Mouse (Mus musculus) limb, embryonic 14.5 days (tissue): Measurements from ENCODE around the gene Nipbl. TPM values are rescaled to one million over a fixed set of nuclear protein-coding genes. Genes with fewer than 3 reads are reported as not detected.

Source experiments
- ATAC-seq: fragments of 200-750 bp; cut with Nextera tagmentation; 2 replicates; pipeline ENCODE4 v1.8.0; 2017; ENCODE audit warnings: low read depth, moderate number of reproducible peaks, moderate TSS enrichment; ENCODE audit not compliant: low FRiP score
- DNase-seq: peaks from one replicate; pipeline ENCODE4 v3.0.0-alpha.2; 2015; ENCODE audit warnings: low spot score
- H3K27ac ChIP-seq: fragments of 300-500 bp; sonication (generic); replicated peaks from 2 replicates; pipeline ENCODE4 v1.5.1; 2014; ENCODE audit warnings: low read depth, mild to moderate bottlenecking, low read length, moderate library complexity, mixed read lengths
- H3K27me3 ChIP-seq: fragments of 300-500 bp; sonication (generic); 2 replicates; pipeline ENCODE4 v1.6.1; 2014; ENCODE audit warnings: low read length, mixed read lengths; ENCODE audit not compliant: control insufficient read depth, insufficient read depth
- H3K36me3 ChIP-seq: fragments of 300-500 bp; sonication (generic); 2 replicates; pipeline ENCODE4 v1.6.1; 2014; ENCODE audit warnings: mild to moderate bottlenecking, low read length, moderate library complexity, mixed read lengths; ENCODE audit not compliant: control insufficient read depth, insufficient read depth
- H3K4me1 ChIP-seq: fragments of 300-500 bp; sonication (generic); 2 replicates; pipeline ENCODE4 v1.6.1; 2014; ENCODE audit warnings: antibody characterized with exemption, low read length, mixed read lengths; ENCODE audit not compliant: control insufficient read depth, insufficient read depth
- H3K4me2 ChIP-seq: fragments of 300-500 bp; sonication (generic); replicated peaks from 2 replicates; pipeline ENCODE4 v1.6.1; 2014; ENCODE audit warnings: low read depth, mild to moderate bottlenecking, low read length, moderate library complexity; ENCODE audit not compliant: severe bottlenecking
- H3K4me3 ChIP-seq: fragments of 300-500 bp; sonication (generic); replicated peaks from 2 replicates; pipeline ENCODE4 v1.5.1; 2014; ENCODE audit warnings: low read length
- H3K9ac ChIP-seq: fragments of 300-500 bp; sonication (generic); 2 replicates; pipeline ENCODE4 v1.6.1; 2014; ENCODE audit warnings: mild to moderate bottlenecking, low read depth, low read length, moderate library complexity; ENCODE audit not compliant: severe bottlenecking
- H3K9me3 ChIP-seq: fragments of 300-500 bp; sonication (generic); 2 replicates; pipeline ENCODE4 v1.6.1; 2016; ENCODE audit warnings: low read length; ENCODE audit not compliant: control insufficient read depth
- POLR2A ChIP-seq: fragments of 200-500 bp; IDR thresholded peaks from 2 replicates; pipeline ENCODE4 v1.8.0; 2012; ENCODE audit warnings: inconsistent platforms, mild to moderate bottlenecking, moderate library complexity, borderline replicate concordance; ENCODE audit not compliant: insufficient read depth, insufficient read length; ENCODE audit errors: extremely low read depth
- WGBS: fragments of 180-500 bp; shearing (Covaris S2); extraction: QIAGEN DNeasy Blood & Tissue Kit; methylation state at CpG from one replicate; pipeline ENCODE4 v1.1.7; 2014; 5-methylcytosine and 5-hydroxymethylcytosine counted together
- polyA plus RNA-seq, 2 experiments: library from polyadenylated mRNA; depleted of rRNA in 1 of 2; stranded (reverse) in 1 of 2; unstranded in 1 of 2; fragments of >200 nt; fragmentation: Nextera tagmentation in 1 of 2; extraction: Ambion mirVana in 1 of 2; gene quantifications; 2 replicates each; pipeline versions ENCODE4 v1.2.1 to v1.2.3; 2012 to 2014

The Nipbl gene
- polyA plus RNA-seq, 2 experiments = 17.6 to 23.4 TPM

DNA sequence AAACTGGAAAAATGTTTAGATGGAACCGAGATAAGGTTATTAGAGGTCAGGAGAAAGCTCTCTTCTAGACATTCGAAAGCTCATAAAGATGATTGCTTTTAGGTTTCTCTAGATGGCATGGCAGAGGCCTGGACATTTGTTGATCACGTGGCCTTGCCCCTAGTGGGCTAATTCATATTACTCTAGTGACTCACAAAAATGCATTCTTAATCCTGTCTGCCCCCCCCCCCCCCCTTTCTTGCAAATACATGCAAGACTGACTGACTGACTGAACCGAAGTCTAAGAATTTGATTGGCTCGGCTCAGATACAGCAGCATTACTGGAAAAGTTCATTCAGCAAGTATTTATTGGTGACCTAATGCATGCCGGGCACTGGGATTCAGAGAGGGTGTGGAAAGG is 2.2 kb upstream of the Nipbl start:
- Histone ChIP-seq H3K4me1 (peaks cover 16% of the 10 kb centered on the region), H3K9me3 (no peaks in the 10 kb centered on the region), H3K27ac (no peak overlapping the region), H3K4me3 (peak overlapping the region; percentile 96), H3K9ac (peak overlapping the region; percentile 45), H3K27me3 (no peaks in the 10 kb centered on the region), H3K36me3 (no peaks in the 10 kb centered on the region), H3K4me2 (peak overlapping the region; percentile 81)
- no peak for ATAC-seq
- no peak for TF ChIP-seq POLR2A
- 1% methylated on average over 6 of the region's 6 CpGs for WGBS
- peak; percentile 50 for DNase-seq

DNA sequence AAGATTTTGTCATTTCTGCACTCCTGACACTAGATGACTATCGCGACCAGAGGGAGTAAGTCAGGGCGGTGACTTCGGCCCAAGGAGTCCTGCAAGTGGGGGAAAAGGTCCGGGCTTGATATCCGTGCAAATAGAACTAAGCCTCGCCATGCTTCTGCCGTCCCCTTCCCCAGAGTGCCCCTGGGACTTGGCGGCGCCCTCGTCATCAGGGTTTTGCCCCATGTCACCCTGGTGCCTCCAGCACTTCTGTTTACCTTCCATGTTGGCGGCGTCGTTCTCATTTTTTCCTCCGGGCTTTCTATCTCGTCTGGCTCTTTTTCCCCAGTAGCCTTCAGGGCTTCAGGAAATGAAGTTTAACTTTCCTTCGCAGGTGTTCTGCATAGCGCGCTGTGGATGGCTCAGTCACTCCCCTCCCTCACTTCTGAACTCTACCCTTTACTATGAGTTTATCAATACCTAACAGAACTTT is 1.7 kb upstream of the Nipbl start:
- WGBS = 1% methylated on average over 18 of the region's 19 CpGs
- Histone ChIP-seq H3K4me1 (peaks cover 17% of the 10 kb centered on the region), H3K27ac (no peak overlapping the region), H3K4me3 (peak overlapping the region; percentile 96), H3K9ac (peak overlapping the region; percentile 45), H3K27me3 (no peaks in the 10 kb centered on the region), H3K36me3 (no peaks in the 10 kb centered on the region), H3K4me2 (peak overlapping the region; percentile 81), H3K9me3 (no peaks in the 10 kb centered on the region)
- ATAC-seq (no peak), DNase-seq (no peak)
- TF ChIP-seq POLR2A = no peak

DNA sequence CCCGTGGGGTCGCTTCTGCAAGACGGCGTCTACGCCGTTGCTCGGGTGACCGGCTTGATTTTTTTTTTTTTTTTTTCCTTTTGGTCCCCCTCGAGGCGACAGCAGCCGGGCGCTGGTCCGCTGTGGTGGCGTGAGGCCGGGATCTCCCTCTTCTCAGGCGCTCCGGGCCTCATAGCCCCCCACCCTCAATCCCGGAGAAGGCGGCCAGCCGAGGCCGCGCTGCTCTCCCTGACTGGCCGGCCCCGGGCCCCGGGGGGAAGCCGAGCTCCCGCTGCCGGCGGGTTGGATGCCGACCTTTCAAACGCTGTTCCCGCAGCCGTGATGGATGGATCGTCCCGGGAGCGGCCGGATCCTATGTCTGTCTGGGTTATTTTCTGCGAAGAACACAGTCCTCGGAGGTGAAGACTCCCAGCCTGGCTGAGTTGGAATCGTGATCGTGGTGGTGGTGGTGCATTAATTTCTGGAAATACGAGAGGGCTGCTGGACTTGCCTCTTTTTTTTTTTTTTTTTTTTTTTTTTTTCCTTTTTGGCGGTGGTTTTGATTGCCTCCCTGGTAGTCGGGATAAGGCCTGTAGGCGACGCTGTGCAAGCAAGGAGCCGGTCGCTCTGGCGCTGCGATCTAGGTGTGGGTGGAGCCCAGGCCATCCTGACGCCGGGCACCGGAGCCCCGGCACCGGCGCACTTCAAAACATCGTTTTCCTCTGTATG is 781 bp upstream of the Nipbl start:
- H3K4me1 ChIP-seq = peaks cover 17% of the 10 kb centered on the region
- DNase-seq = peak; percentile 91
- peak overlapping the region; percentile 96 for H3K4me3 ChIP-seq
- under 1% methylated on average over 57 of the region's 57 CpGs for WGBS
- no peaks in the 10 kb centered on the region for H3K27me3 ChIP-seq
- H3K4me2 ChIP-seq = peak overlapping the region; percentile 81
- peak overlapping the region; percentile 99 for H3K27ac ChIP-seq
- H3K36me3 ChIP-seq = no peaks in the 10 kb centered on the region
- TF ChIP-seq POLR2A = no peak
- peak overlapping the region; percentile 99 for H3K9ac ChIP-seq
- peak; percentile 64 for ATAC-seq
- H3K9me3 ChIP-seq = no peaks in the 10 kb centered on the region

DNA sequence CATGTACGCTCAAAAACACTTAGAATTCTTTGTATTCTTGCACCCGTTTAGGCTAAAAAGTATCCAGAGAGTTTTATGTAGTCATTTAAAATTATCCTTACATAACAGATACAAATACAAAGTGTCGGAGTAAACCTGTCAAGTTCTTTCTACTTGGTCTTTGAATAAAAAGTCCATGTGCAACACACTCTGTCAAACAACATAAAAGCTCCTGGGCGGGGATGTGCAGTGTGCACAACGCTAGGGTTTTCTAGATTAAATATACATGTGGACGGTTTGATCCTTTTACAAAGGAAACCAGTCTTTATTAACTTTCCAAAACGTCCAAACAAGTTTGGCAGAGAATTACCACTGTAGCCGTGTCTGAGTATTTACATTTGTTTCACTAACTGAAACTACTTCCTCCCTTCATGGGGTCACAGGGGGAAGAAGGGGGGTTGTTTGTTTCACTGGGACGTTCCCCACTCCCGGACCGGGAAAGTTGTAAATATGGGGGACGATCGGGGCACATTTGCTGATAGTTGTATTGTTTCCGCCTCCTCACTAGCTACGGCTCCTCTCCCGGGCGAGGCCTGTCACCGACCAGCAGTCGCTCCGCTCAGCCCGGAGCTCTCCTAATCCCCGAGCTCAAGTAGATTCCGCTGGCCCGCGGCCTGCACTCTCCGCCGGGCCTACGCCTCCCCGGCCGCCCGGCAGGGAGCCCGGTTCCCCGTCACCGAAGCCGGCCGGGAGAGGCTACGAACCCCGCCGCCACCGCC is 916 bp downstream of the Nipbl start:
- Histone ChIP-seq H3K4me2 (peak overlapping the region; percentile 81), H3K9me3 (no peaks in the 10 kb centered on the region), H3K4me1 (peaks cover 17% of the 10 kb centered on the region), H3K27ac (peak overlapping the region; percentile 99), H3K27me3 (no peaks in the 10 kb centered on the region), H3K36me3 (no peaks in the 10 kb centered on the region), H3K4me3 (peak overlapping the region; percentile 96), H3K9ac (peak overlapping the region; percentile 99)
- no peak for TF ChIP-seq POLR2A
- WGBS = under 1% methylated on average over 35 of the region's 40 CpGs
- DNase-seq (peak; percentile 54), ATAC-seq (peak; percentile 48)

DNA sequence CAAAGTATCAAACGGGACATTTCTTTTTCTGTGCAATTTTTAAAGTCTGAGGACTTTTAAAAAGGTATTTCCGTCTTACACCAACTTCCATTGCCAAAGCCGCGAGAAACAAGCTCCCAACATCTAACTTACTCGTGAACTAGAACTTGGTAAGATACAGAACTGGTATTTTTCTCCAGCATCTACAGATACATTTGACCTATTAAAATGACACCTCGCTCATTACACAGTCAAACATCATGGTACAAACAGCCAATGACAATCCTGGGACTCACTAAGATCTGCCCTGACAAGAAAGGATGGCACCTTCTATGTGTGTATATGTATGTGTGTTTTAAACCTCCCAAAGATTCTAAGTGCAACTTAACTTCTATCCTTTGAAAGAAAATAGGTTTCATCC is 1.5 kb downstream of the Nipbl start:
- DNase-seq (no peak), ATAC-seq (no peak)
- H3K4me1 ChIP-seq = peaks cover 17% of the 10 kb centered on the region
- 3% methylated on average over 6 of the region's 6 CpGs for WGBS
- no peaks in the 10 kb centered on the region for H3K36me3 ChIP-seq
- no peak for TF ChIP-seq POLR2A
- H3K9me3 ChIP-seq = no peaks in the 10 kb centered on the region
- peak overlapping the region; percentile 99 for H3K9ac ChIP-seq
- no peaks in the 10 kb centered on the region for H3K27me3 ChIP-seq
- peak overlapping the region; percentile 81 for H3K4me2 ChIP-seq
- H3K27ac ChIP-seq = 0 out of 2 replicates have a peak overlapping the region, but pooled peaks have one; percentile 99
- peak overlapping the region; percentile 96 for H3K4me3 ChIP-seq
